Mouse (Mus musculus) activated CD4-positive, CD25-positive, alpha-beta regulatory T cell, adult 4 months (primary cell): ENCODE measurements around the gene 1700037H04Rik. TPM values are rescaled to one million over a fixed set of nuclear protein-coding genes. Genes with fewer than 3 reads are reported as not detected.

ENCODE experiments used
- ATAC-seq: one replicate; pipeline ENCODE4 v1.8.0; 2017
- polyA plus RNA-seq, 2 experiments: library from polyadenylated mRNA; unstranded; fragments of 100-300 nt; shearing (Covaris generic); gene quantifications; one replicate each; pipeline ENCODE4 v1.2.1; 2017

The 1700037H04Rik gene
- polyA plus RNA-seq, 2 experiments from 2014 or later: 37.7 to 47.8 TPM

GRCm38 (mm10) chr2:131145536-131145935 lies 14.3 kb downstream of the 1700037H04Rik start:
- no peak for ATAC-seq

DNA sequence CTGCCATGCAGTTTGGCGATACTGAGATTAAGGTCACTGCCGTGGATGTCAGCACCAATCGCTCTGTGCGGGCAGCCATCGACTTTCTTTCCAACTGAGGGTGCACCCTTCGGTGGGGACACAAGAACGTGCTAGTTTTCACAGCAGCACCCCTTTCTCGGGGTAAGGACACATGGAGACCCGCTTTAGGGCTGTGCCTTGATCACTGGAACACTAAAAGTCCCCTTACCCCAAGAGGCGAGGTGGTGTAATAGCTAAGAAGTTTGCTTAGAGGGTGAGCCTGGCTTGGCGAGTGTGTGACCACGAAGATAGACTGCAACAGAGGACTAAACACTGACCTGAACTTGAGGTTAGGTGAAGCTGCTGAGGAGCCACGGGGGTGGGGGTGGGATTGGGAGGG lies 14.8 kb downstream of the 1700037H04Rik start:
- no peak for ATAC-seq

DNA sequence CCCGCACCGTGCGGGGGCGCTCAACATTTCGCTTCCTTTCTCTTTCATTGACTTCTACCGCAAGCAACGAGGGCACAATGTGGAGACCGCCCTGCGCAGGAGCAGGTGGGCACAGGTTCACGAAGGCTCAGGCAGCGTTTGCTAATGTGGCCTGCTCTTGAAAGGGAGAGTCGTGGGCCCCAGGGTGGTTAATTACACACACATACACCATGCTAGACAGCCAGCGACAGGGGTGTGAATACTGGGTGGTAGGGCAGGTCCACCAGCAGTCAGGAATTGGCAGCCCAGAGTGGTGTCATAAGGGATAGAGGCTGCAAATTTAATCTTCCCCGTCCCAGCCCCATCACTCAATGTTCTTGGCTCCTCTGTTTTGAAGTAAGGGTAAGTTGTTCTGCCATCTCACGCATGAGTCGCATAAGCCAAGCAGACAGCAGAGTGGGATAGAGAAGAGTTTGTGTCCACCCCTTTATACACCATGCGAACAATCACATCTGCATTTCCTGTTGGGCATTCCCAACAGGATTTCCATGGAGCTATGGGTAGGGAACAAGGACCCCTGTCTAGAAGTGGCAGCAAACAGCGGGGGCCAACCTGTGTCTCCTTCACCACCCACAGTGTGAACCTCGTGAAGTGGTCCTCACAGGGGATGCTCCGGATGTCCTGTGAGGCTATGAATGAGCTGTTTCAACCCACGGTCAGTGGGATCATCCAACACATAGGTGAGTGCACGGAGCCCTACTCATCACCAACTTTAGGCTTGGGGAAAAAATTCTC lies 16.7 kb downstream of the 1700037H04Rik start:
- ATAC-seq: no peak

DNA sequence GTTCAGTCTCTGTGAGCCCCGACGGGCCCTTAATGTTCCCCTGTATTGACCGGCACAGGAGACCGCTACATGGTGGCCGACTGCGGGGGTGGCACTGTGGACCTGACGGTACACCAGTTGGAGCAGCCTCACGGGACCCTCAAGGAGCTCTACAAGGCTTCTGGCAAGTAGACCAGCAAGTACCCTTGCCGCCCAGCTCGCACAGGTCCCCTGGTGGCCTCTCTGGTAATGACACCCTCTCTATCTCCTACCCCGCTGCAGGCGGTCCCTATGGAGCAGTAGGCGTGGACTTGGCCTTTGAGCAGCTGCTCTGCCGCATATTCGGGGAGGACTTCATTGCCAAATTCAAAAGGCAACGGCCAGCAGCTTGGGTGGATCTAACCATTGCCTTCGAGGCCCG lies 17.3 kb downstream of the 1700037H04Rik start:
- ATAC-seq: peak; percentile 75

DNA sequence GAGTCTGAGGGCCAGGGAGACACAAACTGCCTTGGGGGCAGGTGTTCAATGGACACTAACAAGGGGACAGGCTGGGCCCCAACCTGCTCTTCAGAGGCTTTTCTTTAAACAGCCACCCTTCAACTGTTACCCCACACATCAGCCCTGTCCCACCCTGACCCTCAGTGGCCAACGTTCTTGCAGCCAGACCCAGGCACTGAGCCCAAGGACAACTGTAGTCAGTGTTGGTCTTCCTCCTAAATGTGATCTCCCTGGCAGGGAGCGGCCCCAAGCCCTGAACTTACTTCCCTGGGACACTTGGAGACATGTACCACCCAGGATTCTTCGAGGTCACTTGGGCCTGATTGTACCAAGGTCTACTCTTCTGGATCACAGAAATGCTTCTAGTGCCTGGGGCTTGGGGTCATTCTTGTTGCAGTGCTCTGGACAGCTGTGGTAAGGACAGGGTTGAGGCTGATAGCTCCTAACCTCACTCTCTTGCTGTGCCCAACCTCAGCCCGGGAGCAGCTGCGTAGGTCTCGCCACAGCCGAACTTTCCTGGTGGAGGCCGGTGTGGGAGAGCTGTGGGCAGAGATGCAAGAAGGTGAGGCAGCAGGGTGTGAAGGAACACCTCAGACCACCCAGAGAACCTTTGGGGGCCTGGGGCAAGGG lies 18.4 kb downstream of the 1700037H04Rik start:
- no peak for ATAC-seq

- ATAC-seq: no peak
Observed at GRCm38 (mm10) chr2:131140533-131140905, 19.4 kb downstream of the 1700037H04Rik start.

- no peak for ATAC-seq
Observed at GRCm38 (mm10) chr2:131139886-131140532, 19.9 kb downstream of the 1700037H04Rik start.

- ATAC-seq: no peak
Observed at GRCm38 (mm10) chr2:131139287-131139686, 20.6 kb downstream of the 1700037H04Rik start.

DNA sequence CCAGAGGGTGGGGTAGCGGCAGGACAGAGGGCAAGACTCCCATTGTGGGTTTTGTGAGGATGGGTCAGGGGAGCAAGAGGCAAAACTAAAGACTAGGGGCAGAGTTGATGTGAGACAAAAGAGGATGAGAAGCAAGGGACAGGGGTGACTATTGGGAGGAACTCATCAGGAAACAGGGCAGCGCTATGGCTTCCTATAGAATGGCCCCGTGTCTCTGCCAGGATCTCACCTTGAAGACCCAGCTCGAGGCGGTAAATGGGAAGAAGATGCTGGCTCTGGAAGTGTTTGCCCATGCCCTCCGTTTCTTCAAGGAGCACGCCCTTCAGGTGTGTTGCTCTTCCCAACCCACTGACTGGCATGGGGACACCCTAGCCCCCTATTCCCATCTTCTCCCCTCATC lies 21.1 kb downstream of the 1700037H04Rik start:
- no peak for ATAC-seq

- ATAC-seq: no peak
Observed at GRCm38 (mm10) chr2:131138296-131138695, 21.6 kb downstream of the 1700037H04Rik start.

DNA sequence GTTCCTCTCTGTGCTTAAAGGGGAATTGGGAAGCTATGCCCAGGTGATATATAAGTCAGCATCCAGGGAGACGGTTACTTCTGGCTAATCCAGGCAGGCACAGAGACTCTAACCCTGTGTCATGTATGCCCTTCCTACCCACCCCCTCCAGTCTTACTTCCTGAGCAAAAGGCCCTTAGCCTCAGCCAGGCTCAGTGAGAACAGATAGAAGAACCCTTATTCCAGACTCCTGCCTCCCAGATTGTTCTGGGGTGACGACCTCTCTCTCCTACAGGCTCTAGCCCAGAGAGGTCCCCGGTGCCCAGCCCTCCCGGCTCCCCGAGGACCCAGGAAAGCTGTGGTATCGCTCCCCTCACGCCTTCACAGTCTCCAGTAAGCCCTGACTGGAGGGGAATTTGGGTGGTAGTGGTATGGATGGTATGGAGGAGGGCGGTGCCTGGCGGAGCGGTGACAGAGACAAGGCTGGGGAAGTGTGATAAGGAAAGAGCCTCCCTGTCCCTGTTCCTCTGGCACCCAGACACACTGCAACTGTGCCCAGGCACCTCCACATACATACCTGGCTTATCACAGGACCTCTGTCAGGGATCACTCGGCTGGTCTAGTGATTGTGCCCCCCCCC lies 24.3 kb downstream of the 1700037H04Rik start:
- ATAC-seq: no peak

DNA sequence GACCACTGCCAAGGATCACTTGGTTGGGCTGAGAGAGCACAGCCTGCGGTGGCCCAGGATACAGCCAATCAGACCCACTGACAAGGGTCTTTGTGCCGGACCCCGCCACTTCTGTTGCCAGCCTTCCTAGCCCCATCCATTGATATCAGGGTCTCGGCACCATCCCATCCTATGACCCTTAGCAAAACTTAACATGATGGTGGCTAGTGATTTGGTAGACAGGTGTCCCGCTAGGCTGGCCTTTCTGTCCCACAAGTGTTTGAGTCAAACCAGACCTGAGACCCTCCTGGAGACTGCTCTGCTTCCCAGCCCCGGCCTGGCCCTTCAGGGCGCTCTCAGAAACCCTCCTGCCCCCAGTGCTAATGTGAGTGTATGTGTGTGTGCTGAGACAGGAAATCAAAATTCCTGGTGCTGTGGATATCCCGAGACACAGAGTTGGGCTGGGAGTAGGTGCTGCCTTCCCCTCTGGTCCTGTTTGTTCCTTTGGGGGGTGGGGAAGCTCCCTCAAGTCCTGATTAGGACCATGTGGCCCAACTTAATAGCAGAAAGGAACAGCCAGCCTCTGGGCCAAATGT lies 25.0 kb downstream of the 1700037H04Rik start:
- ATAC-seq: no peak

GRCm38 (mm10) chr2:131134381-131134780 lies 25.5 kb downstream of the 1700037H04Rik start:
- no peak for ATAC-seq

- no peak for ATAC-seq
Observed at GRCm38 (mm10) chr2:131132930-131133547, 26.8 kb downstream of the 1700037H04Rik start, which contains the start of gene Gm11037. TSS of gene Gm11037 (plus strand) at chr2:131133497.

GRCm38 (mm10) chr2:131132111-131132888 lies 27.6 kb downstream of the 1700037H04Rik start:
- no peak for ATAC-seq

DNA sequence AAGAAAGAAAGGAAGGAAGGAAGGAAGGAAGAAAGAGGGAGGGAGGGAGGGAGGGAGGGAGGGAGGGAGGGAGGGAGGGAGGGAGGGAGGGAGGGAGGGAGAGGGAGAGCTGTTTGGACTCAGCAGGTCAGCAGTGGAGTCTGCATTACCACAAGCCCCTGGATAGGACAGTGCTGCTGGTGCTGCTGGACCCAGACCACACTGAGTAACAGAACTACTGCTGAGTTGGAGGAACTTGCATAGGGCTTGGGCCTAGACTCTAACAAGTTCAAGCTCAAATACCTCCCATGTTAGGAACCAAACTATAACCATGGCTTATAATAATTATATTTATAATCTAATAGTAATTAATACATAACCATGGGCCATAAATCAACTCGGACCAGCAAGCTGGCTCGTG lies 29.0 kb downstream of the 1700037H04Rik start:
- no peak for ATAC-seq

DNA sequence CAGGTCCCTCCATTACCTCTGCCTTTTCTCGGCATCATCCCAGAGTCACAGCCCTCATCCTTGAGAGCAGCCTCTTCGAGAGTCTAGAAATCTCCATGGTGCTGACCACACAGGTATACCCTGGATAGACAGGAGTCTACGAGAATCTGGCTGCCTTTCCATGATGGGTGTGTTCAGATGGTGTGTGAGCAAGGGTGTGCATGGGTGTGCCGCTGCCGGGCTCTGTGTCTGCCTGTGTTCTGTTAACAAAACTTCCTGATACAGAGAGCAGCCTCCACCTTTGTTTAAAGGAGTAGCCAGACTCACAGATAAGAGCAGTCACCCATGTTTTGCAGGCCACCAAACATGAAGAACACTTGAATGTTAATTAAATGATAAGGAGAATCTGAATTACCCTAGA lies 30.0 kb downstream of the 1700037H04Rik start:
- ATAC-seq: no peak

- no peak for ATAC-seq
Observed at GRCm38 (mm10) chr2:131128636-131129157, 31.2 kb downstream of the 1700037H04Rik start.

GRCm38 (mm10) chr2:131128211-131128610 lies 31.7 kb downstream of the 1700037H04Rik start:
- no peak for ATAC-seq

- no peak for ATAC-seq
Observed at GRCm38 (mm10) chr2:131127161-131127730, 32.6 kb downstream of the 1700037H04Rik start, which contains the start of gene Hspa12b. TSS of gene Hspa12b (plus strand) at chr2:131127280.
